Mouse (Mus musculus) layer of hippocampus, adult 2 months (tissue): ENCODE results near the gene Clip4. TPM values are rescaled to one million over a fixed set of nuclear protein-coding genes. Genes with fewer than 3 reads are reported as not detected.
A peak's percentile ranks its signal among the peaks of the same experiment; 100 is the strongest.

Experiments
- DNase-seq, 2 experiments: peaks; one replicate each; pipeline ENCODE4 v3.0.0; 2022; ENCODE audit warnings: low spot score in 2 of 2
- H3K27ac ChIP-seq: fragments of 200-600 bp; 2 replicates; pipeline ENCODE4 v1.8.1; 2022
- H3K4me3 ChIP-seq: fragments of 200-600 bp; 2 replicates; pipeline ENCODE4 v1.8.1; 2022; ENCODE audit warnings: mild to moderate bottlenecking
- CTCF ChIP-seq: fragments of 200-600 bp; conservative IDR thresholded peaks from 2 replicates; pipeline ENCODE4 v1.8.1; 2022; ENCODE audit warnings: antibody characterized with exemption, mild to moderate bottlenecking, moderate library complexity
- total RNA-seq, 2 experiments: library from RNA; stranded (reverse); gene quantifications; 2 replicates each; pipeline ENCODE4 v1.2.3; 2021

Clip4 gene
- total RNA-seq, 2 experiments from 2014 or later, result 78.2 to 87.5 TPM

GRCm38 (mm10) chr17:71774173-71774572 is 5.9 kb downstream of the Clip4 start:
- H3K4me3 ChIP-seq, result no peak overlapping the region
- no peak for DNase-seq
- no peak overlapping the region for H3K27ac ChIP-seq
- TF ChIP-seq CTCF, result no peak

- TF ChIP-seq CTCF, result no peak
- no peak overlapping the region for H3K27ac ChIP-seq
- no peak for DNase-seq
- H3K4me3 ChIP-seq, result no peak overlapping the region
Measured at GRCm38 (mm10) chr17:71775279-71775678, 7.0 kb downstream of the Clip4 start.

GRCm38 (mm10) chr17:71778696-71779095 is 10.4 kb downstream of the Clip4 start:
- Histone ChIP-seq H3K4me3 (no peak overlapping the region), H3K27ac (no peak overlapping the region)
- DNase-seq, result no peak
- TF ChIP-seq CTCF, result peak; percentile 61

GRCm38 (mm10) chr17:71780490-71780889 is 12.2 kb downstream of the Clip4 start:
- TF ChIP-seq CTCF, result no peak
- Histone ChIP-seq H3K27ac (no peak overlapping the region), H3K4me3 (no peak overlapping the region)
- DNase-seq, result no peak

DNA sequence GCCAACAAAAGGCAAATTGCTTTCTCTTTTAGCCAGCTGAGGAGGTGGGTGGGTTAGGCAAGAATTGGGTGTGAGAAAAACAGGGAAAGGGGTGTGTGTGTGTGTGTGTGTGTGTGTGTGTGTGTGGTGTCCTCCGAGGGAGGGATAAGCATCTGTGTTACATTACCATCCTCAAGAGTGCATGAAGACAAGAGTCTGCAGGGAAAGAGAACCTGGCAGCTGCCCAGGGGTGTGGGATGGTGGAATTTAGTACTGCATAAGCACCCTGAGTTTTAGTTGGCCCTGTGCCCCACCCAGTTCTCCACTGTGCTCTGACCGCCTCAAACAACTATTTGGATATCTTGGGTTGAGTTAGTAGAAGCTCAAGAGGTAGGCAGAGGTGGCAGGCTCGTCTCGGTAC is 12.7 kb downstream of the Clip4 start:
- no peak for TF ChIP-seq CTCF
- no peak overlapping the region for H3K27ac ChIP-seq
- peak; percentile 25 to 47 for DNase-seq
- no peak overlapping the region for H3K4me3 ChIP-seq

DNA sequence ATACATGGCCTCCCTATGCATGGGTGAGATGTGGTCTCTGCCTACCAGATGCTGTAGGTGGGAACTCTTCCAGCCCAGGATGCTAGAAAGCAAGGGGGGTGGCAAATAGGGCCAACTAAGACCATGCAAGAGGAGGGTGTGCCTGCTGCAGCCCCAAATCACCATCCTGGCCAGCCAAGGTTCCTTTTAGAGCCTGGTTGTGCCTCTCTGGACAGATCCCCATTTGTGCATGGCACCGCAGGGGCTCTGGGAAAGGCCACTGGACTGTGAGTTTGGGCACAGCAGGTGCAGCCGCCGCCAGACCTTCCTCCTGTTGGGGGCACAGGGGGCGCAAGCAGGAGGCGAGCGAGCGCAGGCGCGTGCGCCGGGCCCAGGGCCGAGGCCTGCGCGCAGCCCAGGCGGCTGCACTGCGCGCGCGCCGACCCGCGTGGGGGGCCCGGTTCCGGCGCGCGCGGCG is 14.0 kb downstream of the Clip4 start:
- peak overlapping the region; percentile 94 for H3K27ac ChIP-seq
- 0 out of 2 replicates have a peak, but pooled peaks have one; percentile 2 for TF ChIP-seq CTCF
- DNase-seq, result peak in 1 of 2 experiments; percentile 40
- H3K4me3 ChIP-seq, result peak overlapping the region; percentile 57

- Histone ChIP-seq H3K4me3 (peak overlapping the region; percentile 74), H3K27ac (peak overlapping the region; percentile 94)
- DNase-seq, result peak; percentile 39 to 53
- peak; percentile 29; the same call in 1 of the 2 replicates for TF ChIP-seq CTCF
Measured at GRCm38 (mm10) chr17:71782699-71783365, 14.6 kb downstream of the Clip4 start.

DNA sequence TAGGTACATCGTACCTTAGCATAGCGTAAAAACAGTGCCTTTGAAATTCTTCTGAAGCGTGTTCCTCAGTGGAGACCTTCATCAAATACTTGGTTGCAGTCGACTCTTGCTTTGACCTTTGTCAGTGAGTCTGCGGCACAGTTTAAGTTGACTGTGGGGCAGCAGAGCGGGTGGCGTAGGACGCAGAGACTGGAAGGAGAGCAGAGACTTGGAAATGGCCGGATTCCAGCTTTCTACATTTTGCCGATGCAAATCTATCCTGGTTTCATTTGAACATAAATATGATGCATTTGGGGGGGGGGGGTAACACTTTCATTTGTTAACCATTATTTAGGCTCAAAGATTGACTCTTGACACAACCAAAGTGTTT is 15.1 kb downstream of the Clip4 start:
- no peak for TF ChIP-seq CTCF
- Histone ChIP-seq H3K27ac (peak overlapping the region; percentile 94), H3K4me3 (peak overlapping the region; percentile 74)
- no peak for DNase-seq

- DNase-seq, result no peak
- no peak for TF ChIP-seq CTCF
- H3K27ac ChIP-seq, result no peak overlapping the region
- H3K4me3 ChIP-seq, result no peak overlapping the region
Measured at GRCm38 (mm10) chr17:71786456-71786855, 18.2 kb downstream of the Clip4 start.

- no peak for TF ChIP-seq CTCF
- no peak overlapping the region for H3K27ac ChIP-seq
- no peak for DNase-seq
- no peak overlapping the region for H3K4me3 ChIP-seq
Measured at GRCm38 (mm10) chr17:71791109-71791508, 22.8 kb downstream of the Clip4 start.

- no peak for DNase-seq
- Histone ChIP-seq H3K27ac (no peak overlapping the region), H3K4me3 (no peak overlapping the region)
- TF ChIP-seq CTCF, result no peak
Measured at GRCm38 (mm10) chr17:71791622-71792021, 23.3 kb downstream of the Clip4 start.

DNA sequence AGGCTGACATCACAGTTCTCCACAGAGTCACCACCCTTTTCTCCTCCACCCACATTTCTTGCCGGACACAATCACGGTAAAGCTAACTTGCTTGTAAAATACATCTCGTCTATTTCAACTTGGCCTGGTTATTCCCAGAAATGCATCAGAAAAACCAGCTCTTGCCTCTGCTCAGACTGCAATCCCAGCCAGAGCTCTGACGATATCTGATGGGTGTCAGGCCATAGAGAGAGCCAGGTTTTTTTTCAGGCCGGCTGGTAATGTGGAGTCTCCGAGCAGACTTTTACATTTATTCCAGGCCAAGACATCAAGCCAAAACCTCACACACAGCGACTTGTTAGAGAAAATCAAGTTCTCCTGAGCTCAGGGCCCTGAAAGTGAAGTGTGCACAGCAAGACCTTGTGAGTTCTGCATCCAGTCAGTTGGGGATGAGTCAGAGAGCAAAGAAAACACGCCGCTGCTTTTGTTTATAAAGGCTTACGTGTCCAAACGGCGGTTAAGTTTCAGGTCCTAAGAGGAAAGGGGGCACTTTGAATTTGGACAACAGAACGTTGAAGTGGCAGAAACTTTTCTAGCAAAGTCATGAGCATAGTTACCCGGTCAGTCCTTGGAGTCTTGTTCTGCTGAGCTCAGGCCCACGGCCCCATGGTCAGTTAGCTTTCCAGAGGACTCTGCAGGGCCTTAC is 27.4 kb downstream of the Clip4 start:
- H3K4me3 ChIP-seq, result no peak overlapping the region
- no peak for TF ChIP-seq CTCF

DNA sequence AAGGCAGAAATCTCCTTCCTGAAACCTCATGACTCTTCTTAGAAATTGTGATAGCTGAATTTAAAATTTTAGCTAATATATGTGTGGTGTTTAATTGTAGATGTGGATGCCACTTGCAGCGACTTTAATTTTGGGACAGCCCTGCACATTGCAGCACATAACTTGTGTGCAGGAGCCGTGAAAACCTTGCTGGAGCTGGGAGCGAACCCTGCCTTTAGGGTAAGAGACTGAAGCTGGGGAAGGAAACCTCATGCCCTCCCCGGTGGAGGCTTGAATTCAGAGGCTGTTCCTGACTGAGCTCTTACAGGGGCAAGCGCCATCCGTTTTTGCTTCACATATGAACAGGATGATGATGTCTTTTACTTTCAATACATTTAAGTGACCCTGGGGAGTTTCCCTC is 35.2 kb downstream of the Clip4 start:
- no peak for DNase-seq
- no peak for TF ChIP-seq CTCF
- no peak overlapping the region for H3K27ac ChIP-seq
- no peak overlapping the region for H3K4me3 ChIP-seq

More for the DNA sequence above, 27.4 kb downstream of the Clip4 start:
- H3K27ac ChIP-seq, result no peak overlapping the region
- DNase-seq, result no peak

DNA sequence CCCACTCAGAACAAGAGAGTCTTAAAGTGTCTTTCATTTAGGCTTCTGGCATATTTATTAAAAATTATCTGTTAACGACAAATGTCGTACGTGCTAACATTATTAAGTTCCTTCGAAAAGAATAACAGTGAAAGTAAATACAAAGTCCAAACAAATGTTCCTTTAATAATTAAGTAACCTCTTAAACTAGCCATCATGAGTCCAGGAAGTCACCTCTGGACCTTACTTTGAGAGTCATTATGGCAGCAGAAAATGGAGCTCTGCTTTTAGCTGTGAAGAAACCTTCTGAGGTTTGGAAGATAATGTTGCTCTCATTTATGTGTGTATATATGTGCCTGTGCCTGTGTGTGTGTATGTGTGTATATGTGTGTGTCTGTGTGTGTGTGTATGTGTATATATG is 35.6 kb downstream of the Clip4 start:
- TF ChIP-seq CTCF, result no peak

More for the DNA sequence above, 35.6 kb downstream of the Clip4 start:
- no peak overlapping the region for H3K27ac ChIP-seq
- DNase-seq, result no peak
- H3K4me3 ChIP-seq, result no peak overlapping the region
